Mouse (Mus musculus): ENCODE data around the gene Spo11.
A peak's percentile ranks its signal among the peaks of the same experiment; 100 is the strongest.

The Spo11 gene

DNA sequence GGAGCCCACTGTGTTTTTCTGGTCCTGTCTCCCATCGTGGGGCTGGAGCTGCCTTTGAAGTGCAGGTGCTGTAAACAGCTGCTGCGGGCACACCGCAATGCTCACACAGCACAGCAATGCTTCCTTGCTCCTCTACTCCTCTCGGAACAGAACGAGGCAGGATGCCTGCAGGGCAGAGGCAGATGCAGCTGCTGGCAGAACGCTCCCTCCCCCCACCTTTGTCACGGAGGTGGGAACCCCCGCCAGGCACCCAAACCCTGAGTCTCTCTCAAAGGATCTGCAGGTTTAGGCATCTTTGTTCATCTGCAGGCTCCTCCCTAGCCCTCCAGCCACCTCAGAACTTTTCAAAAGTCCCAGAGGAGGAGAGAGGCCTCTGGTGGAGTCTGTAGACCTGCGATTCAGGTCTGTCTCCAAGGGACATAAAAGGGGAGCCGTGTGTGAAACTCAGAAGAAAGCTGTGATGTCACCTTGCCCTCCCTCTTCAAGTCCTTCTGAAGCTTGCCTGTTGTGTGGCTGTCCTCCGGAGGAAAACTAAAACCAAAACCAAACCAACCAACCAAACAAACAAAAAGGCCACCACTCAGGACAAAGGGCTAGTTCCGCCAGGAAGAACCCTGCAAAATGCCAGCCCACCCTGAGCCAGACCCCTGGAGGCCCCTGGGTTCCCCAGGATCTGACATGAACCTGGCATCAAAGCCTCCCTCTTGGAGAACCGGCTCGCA lies at the start of gene Spo11:
Gene Spo11, plus strand, starts transcription at position 292 of the 722 bp plus-strand sequence.
- DNase-seq: no peak

DNA sequence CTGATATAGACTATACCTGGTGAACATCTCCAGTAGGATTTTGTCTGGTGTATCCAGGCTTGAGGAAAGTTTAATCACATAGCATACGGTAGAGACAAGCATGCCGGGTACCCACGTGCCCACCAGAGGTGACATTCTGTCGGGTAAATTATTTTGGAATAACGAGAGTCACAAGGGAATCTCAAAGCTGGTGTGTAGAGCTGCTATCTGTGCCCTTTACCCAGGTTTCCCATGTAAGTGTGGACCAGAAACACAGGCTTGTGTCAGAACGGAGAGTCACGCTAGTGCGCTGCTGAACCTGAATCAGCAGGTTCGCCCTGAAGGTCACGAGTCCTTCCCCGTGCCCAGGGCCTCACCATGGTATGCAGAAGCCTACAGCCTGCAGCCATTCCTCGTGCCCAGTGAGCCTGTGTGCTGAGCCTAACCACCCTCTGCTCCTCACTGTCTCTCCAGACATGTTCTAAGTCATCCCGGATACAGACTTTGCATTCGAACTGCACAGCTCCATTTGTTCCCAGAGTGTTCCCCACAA lies 47.5 kb upstream of the Spo11 start:
- DNase-seq: peak; percentile 87

DNA sequence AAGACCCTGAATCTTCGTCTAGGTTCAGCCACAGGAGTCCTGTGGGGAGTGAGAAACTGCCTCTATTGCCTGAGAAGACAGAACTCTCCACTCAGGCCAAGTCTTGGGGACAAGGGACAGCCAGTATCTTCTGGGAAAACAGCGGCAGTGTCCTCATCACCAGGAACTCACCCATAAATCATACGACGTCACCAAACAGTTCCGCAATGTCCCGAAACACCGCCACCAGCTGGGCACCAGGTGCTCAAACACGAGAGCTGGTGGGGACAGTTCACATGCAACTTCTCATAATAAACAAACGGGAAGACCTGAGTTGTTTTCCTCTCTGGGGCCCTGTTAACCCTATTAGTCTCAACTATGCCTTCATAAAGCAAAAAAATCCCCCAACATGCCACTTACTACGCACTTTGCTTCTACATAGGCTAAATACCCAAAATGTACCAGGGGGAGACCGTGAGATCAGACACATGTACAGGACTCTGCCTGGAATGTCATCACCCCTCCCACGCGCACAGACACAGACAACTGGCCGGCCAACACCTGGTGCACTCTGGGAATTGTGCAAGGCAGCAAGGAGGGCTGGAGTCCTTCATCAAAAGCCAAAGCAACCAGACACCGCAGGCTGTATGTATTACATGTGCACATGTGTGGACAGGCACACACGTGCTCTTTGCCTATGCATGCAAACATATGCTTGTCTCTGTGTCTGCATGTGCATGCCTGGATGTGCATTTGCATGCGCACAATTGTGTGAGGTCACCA lies 46.2 kb upstream of the Spo11 start:
- DNase-seq: no peak

DNA sequence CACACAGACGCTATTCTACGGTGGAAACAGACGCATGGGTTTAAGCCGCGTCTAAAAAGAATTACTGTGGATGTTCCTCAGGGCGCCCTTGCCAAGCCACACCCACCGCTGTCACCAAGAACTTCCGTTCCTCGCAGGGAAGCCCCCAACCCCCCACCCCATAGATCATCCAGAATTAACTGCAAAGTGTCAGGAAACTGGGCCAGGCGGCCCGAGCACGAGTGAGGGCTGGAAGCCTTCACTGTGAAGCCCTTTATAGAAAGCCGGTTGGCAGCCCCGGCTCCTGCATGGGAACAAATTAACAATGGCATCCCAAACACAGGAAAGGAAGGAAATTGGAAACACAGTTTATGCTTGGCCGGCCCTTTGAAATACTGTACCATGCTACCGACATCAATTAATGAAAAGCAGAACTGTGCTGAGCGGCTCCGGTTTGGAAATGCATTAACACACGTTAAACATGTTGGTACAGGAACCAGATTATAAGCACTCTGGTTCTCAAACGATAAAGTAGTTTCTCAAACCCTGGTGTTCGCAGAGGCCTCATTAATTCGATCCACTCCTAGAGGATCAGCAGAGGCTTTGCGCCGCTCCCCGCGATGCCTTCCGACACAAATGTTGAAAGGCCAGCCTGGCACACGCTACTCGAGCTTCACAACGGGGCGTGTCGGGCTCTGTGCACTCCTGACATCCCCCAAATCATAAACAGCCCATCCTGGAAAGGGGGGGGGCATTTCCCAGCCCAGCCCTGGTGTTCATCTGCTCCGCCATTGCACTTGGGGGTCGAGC lies 43.7 kb upstream of the Spo11 start:
- DNase-seq: no peak

DNA sequence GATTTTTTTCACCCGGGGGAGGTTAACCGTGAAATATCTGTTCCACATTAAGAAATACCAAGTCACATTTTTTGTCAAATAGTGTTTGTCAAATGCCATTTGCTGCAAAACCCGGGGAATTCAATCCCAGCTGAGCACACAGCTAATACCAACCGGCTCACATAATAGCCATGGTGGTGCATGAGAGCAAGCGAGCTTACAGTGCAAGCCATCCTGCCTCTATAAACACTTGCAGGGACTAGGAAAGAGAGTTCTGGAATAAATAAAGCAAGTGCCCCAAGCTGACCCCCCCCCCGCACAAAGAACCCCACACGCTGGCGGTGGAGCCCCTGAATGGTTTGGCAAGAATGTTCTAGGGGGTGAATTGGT lies 43.1 kb upstream of the Spo11 start:
- no peak for DNase-seq

DNA sequence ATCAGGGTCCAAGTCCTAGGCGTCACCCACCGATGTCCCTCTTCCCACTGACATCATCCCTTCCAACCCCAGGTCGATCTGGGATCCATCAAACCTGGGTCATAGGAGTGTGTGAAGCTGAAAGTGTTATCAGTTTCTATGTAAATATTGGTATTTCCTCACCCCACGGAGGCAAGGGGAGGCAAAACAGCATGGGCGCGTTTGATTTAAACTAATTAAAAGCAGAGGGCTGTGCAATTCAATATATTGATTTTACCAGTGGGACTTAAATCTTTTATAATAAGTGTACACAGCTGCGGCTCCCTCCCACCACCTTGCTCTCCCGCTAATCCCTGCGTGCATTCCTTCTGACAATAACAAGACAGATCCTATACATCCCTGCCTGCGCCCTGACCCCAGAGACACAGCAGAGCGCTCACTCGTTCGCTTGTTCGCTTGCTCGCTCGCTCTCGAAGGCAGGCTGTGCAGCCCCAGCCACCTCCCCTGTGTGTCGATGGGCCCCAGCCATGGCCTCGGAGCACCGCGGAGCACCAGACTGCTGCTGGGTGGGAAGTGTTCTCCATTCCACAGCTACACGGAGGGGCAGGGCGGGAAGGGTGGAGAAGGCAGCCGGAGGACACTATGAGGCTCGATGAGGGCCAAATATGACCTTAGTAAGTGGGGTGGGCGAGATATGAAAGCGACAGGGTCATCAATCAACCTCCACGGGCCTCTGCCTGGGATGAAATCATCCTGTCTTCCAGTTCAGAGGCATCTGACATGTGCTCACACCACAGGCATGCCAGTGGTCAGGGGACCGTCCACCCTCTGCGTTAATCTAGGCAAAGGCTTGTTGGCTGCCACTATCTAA lies 42.4 kb upstream of the Spo11 start:
- DNase-seq: no peak

DNA sequence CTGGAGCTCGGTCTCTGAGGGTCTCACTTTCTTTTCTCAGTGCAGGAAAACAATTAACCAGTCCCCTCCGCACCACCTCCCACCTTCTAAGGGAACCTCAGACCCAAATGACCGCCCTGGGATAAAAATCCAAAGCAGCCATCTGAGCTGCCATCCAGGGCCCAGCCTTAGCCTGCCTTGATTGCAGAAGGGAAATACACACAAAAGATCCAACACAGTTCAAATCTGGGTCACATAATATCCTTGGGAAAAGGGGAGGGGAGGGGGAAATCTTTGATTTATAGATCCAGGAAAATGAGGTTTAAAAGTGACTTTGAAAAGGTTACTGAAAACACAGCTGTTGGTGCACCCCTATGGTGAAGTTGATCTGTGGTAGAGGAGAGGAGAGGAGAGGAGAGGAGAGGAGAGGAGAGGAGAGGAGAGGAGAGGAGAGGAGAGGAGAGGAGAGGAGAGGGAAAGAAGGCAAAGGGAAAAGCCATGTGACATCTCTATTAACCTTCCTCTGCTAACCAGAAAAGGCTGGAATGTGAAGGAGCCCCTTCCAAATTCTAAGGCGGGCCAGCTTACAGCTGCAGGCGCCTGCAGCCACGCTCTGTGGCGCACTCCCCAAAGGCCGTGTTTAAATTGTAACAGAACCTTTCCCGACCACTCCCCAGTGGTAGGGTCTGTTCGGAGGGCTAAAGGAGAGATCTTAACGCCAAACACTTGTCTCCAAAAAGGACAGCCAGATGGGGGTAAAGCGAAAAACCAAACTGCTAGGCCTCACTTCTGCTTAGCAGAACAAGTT lies 41.5 kb upstream of the Spo11 start:
- DNase-seq: no peak

DNA sequence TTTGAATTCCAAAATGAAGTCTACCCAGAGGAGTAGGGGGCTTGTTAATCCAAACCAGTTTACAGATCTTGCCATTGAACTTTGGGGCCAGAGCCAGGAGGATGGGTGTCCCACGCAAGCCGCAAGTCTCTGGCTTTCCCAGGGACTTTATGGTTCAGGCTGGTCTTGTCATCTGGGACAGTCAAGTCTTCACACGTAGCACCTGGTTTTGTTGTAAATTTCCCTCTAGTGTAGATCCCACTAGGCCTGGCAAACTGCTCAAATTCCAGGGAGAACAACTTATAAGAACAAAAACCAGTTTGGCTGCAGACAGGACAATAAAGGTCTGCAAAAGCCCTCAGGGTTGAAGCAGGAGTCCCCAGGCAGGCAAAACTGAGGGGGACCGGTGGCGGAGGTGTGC lies 40.7 kb upstream of the Spo11 start:
- DNase-seq: no peak

DNA sequence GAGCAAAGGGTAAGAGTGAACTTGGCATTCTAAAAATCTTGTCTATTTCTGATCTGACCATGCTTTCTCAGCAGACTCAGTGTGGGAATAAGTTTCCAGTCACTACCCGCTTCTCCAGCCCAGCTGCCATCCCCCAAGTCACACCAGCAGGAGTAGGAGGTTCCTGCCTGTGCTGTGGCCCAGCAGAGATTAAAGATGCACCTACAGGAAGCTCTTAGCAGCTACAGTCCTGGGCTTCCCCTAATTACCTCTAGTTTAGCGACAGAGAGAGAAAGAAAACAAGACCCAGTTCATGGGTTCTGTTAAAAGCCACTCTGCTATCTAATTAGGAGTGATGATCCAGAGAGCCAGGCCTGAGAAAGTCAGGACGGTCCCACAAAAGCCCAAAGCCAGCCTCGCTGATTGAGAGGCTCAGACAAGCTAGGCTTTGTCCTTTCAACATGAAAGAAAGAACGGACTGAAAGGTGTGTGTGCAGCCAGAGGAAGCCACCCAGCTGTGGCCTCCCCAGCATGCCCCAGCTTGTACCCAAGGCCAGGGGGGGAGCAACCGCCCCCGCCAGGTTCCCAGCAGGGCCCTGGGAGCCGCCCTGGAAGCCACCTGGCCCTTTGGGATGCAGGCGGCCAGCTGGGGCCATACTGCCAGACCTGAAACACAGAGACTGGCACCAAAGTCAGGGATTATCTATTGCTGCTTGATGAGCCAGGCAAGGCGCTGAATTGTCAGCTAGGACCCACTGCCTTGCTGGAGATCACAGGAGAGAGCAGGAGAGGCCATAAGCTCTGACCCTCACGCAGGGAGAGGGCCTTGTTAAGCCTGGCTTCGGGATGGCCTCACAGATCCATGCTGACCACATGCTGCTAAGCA lies 39.9 kb upstream of the Spo11 start:
- no peak for DNase-seq

DNA sequence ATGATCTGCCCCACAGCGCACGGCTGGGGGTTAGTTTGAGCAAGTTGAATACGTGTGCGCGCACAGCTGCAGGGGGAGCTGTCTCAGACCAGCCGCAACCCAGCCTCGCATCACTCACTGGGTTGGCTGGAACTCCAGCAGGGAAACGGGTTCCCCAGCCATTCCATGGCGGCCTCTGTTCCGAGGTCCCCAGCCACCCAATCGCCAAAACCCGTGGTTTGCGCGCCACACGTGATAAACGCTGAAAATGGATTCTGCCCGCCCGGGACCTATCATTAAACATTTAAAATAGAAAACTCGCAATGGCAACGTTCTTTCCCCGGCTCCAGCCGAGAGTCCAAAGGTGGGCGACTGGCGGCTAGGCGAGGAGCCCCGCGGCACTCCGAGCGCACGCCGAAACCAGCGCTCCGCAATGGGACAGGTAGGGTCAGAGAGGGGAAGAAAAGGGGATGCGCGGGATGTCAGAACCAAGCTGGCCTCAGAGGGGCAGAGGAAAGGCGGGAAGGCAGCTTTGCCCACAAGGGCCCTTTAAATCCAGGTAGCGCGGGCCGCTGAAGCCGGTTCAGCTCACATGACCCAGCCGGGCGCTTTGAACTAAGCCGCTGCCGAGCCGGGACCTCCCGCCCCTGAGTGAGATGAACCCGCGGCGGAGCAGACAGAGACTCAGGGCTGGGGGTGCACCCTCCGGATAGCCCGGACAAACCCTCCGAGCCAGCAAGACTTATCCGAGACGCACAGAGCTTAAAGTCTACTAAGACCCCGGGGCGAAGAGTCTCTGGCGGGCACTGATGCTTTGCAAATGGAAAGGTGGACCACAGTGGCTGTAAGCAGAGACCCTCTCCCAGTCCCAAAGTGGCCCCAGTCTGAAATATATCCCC lies 38.5 kb upstream of the Spo11 start:
- DNase-seq: peak; percentile 74

DNA sequence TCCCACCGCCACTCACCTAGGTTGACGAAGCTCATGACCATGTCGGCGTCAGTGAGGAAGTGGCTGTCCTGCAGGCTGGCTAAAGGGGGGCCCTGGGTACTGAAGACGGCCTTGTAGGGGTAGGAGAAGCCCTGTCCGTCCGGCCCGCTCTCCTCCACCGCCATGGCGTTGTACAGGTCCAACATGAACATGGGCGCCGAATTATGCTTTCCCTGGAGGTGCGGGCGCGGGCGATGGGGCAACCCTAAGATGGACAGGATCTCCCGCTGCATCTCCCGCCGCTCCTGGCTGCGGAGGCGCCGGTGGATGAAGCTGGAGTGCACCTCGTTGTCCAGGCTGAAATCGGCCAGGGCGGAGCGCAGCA lies 37.9 kb upstream of the Spo11 start:
- DNase-seq: peak; percentile 45

DNA sequence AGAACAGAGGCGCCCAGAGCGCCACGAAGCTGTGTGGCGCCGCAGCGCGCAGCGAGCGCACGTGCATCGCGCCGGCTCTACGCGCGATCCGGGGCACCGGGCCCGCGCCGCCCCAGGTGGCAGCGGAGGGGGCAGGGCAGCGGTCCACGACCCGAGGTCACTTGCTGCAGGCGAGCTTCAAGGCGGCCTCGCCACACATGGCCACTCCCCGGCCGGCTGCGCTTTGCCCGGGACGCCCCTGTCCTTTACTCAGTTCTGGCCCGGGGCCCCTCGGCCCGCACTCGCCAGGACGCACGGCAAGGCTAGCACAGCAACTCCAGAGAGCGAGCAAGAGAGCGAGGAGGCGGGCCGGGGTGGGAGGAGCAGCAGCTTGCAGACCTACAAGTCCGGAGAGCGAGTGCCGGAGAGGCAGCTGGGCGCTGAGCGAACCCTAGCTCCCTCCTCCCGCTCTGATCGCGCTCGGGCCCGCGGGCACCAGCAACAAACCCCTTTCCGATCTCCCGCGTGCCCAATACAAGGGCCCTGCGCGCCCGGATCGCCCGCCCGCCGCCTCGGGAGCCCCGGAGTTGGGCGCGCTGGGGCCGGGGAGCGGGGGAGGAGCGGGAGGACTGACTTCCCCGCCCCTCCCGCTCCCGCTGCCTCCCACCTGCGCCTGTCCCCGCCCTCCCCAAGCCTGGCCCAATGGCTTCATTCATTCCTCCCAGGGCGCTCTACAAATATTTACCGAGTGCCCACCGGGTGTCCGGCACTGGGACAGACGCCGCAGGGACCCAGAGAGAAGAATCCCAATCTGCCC lies 37.3 kb upstream of the Spo11 start, which contains the start of gene Bmp7:
Gene Bmp7, minus strand, starts transcription at position 319 of the 796 bp plus-strand sequence.
- peak; percentile 90 for DNase-seq

DNA sequence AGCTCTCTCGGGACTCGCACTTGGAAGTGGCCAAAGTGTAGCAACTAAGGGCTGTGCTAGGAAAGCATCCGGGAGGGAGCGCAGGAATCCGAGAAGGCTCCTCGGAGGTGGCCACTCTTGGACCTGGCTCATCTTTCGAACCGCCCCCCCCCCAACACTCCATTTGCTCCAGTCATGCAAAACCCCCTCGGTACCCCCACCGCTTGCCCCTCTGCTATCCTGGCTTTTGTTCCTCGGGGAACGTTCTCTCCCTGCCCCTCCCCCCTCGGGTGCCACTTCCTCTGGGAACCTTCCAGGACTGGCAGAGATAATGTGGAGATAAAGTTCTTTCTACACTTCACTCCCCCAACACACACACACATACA lies 36.7 kb upstream of the Spo11 start:
- no peak for DNase-seq

DNA sequence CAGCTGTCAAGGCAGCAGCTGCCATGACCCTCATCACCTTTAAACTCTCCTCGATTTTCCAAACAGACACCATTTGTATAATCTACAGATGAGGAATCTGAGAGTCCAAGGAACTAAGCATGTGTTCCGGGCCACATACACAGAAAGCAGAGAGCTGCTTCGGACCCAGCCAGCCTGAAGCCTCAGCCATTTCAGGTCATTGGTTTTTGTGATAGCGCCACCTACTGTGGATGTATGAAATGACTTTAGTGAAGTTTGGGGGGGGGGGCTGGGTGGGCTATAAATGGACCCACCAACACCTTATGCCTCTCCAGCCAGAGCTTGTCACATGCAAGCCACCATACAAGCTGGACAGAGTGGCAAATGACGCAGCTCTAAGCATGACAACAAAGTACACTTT lies 28.4 kb upstream of the Spo11 start:
- DNase-seq: no peak

DNA sequence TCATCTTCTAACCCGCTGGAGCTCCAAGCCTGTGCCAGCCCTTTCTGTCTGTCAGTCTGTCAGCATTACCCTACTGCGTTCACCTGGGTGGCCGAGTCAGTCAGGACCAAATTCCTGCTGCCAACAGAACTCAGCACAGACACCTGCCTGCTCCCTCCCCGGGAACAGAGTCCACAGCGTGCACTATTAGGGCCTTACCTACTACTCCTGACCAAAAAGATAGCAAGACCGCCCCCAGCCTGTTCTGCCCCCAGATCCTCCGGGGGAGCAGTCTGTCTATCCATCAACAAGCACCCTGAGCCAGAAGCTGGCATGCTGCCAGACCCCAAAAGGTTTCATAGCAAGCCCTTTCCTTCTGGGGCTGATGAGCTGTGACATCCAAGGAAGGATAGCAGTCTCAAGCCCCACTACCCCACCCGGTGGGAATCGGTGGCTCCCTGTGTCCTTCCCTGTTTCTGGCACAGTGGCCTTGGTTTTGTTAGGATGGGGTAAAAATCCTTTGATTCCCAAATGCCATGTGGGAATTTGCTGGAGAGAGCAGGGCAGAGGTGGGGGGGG lies 27.3 kb upstream of the Spo11 start:
- DNase-seq: no peak

DNA sequence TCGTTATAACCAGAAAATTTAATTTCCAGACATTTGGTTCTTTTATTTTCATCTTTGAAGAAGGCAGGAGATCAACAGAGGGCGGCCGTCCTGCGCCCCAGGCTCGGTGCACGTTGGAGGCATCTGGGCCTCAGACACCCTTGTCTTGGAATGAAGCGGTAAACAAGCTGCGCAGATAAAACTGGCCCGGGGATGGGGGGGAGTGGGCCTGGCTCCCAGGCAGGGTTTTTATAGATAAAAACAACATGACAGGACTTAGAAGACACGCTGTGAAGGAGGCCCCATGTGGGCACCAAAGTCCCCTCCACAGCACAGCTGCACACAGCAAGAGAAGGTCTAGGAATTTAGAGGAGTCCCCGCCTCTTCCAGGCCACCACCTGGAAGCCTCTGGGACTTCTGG lies 26.8 kb upstream of the Spo11 start:
- DNase-seq: no peak

DNA sequence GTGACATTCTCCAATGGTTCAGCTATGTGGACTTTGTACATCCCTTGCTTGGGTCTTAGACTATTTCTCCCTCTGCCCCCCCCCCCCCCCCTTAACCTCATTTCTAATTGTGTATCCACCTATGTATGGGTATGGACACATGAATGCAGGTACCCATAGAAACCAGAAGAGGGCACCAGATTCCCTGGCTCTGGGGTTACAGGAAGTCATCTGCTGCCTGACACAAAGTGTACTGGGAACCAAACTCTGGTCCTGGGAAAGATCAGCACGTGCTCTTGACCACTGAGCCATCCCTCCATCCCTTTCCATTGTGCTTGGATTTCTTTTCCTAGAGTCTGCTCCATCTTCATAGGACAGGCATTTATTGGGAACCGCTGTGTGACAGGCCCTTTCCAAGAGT lies 25.5 kb upstream of the Spo11 start:
- DNase-seq: no peak

DNA sequence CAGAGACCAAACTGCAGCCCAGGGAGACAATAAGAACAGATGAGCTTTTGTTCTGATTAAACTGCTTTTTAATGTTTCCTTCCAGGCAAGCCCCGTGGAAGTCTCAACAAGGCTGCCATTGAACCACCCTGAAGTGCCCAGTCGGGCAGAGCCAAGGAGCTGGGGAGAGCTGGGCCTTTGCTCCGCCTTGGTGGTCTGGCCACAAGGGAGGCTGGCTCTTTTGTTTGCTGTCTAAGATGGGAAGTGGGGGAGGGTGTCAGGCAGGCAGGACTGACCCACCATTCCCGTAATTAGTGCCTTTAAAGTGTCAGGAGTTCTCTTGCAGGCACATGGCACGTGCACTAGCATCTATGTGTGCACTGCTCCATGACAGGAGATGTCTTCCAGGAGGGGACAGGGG lies 18.9 kb upstream of the Spo11 start:
- DNase-seq: no peak
